Mouse (Mus musculus): ENCODE measurements around the gene Xpnpep3.
"Not testable (repeated sequence)": the region's sequence is repeated elsewhere in the genome, so short reads cannot be mapped to it uniquely, and the experiment has no call there.

The Xpnpep3 gene

DNA sequence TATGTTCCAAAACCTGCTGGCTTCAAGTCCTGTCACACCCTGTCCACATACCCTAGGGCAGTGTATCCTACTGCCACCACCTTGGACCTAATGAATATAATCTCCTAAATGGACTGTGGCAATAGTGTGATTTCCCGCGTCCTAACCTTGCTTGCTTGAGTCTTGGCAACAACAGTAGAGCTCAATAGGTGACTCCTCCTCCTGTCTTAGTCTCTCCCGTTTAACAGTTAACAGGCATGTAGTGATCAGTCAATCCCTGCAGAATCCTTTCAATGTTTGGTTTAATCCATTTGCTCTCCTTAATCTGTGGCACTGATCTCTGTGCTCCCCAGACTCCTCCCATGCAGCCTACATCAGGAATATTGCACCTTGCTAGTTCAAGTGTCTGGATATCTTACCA lies 5.1 kb downstream of the Xpnpep3 start:
- no peak for DNase-seq (ENCODE audit: low spot score)

DNA sequence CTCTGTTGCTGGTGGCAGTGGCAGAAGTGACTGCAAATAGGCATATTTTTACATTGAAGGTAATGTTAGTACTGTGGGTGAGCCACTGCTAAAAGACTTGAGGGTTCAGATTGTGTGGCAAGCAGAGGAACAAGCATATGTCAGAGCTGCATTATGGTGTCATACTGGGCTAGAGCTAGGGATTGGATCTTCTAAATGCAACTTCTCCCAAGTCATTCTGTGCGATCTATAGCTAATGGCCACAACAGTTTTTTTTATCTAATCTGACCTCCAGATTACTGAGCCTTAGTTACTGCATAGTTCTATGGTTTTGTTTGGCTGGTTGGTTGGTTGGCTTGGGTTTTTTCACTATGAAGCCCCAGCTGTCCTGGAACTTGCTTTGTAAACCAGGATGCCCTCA lies 8.3 kb downstream of the Xpnpep3 start, which contains the start of gene Dnajb7:
Gene Dnajb7, minus strand, starts transcription at position 101 of the 400 bp plus-strand sequence.
- DNase-seq (ENCODE audit: low spot score), result no peak

- peak; percentile 29 for DNase-seq (ENCODE audit: low spot score)
These were observed 16.9 kb downstream of the Xpnpep3 start for GRCm38 (mm10) chr15:81416763-81417310.

DNA sequence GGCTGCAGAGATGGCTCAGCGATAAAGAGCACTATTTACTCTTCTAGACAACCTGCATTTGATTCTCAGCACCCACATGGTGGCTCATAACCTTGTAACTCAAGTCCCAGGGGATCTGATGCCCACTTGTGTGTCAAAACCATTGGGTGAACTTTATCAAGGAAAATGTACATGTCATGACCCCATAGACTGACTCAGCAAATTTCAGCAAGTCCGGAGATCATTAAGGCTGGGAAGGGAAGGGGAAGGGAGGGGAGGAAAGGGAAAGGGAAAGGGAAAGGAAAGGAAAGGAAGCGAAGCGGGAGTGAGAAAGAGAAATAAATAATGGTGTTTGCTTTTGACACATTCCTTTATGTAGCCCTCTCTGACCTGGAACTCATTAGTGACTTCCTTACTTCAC lies 18.1 kb downstream of the Xpnpep3 start:
- no peak for DNase-seq (ENCODE audit: low spot score)

DNA sequence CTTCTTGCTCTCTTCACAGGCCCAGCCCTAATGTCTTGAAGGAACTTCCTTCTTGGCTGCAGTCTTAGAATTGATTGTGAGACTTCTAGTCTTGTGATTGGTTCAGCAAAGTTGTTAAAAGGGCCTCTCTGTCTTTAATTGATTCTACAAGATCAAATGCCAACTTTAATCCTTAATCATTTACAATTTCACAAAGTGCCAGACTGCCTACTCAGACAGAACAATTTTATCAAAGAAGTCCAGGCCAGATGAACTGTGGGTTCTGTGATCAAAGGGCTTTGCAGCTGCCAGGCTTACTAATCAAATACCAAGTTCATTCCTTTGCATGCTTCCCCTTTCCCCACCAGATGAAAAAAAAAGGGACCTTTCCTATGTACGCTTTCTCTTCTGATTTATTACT lies 21.5 kb downstream of the Xpnpep3 start:
- no peak for DNase-seq (ENCODE audit: low spot score)

DNA sequence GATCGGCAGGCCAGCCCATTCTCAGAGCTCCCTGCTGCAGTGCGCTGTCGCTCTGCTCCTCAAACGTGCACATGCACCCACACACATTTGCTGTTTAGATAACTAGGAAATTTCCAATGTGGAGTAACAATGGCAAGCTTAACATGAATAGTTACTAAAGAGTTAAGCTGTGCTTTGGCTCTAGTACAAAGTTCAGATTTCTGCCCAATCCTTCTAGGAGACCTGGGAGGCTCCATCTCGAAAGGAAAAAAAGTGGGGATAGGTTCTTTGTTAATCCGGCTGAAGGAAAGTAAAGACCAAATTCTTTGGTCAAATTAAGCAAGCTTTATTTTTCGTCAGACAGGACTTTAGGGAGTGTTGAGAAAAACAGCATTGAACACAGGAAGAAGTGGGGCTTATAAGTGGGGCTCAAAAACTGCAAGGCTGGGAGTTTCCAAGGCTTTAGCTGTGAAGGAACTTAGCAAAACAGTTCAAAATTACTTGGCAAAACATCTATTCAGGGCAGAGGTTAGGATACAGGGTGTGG lies 22.3 kb downstream of the Xpnpep3 start:
- DNase-seq (ENCODE audit: low spot score), result no peak

DNA sequence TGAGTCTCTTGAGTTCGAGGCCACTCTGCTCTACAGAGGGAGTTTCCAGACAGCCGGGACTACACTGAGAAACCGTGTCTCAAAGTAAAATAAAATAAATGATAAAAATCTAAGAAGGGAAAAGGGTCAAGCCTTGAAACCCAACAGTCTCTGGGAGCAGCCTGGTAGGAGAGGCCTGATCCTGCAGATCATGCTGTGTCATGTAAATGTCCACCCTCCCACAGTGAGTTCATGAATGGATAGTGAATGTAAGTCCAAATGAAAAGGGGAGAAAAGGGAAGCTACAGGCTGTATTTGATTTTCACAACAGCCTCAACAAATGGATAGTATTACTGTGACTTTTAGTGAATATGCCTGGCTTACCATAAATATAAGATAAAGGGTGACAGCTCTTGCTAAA lies 25.4 kb downstream of the Xpnpep3 start:
- no peak for DNase-seq (ENCODE audit: low spot score)

GRCm38 (mm10) chr15:81427947-81428346 lies 28.0 kb downstream of the Xpnpep3 start:
- DNase-seq (ENCODE audit: low spot score), result no peak

DNA sequence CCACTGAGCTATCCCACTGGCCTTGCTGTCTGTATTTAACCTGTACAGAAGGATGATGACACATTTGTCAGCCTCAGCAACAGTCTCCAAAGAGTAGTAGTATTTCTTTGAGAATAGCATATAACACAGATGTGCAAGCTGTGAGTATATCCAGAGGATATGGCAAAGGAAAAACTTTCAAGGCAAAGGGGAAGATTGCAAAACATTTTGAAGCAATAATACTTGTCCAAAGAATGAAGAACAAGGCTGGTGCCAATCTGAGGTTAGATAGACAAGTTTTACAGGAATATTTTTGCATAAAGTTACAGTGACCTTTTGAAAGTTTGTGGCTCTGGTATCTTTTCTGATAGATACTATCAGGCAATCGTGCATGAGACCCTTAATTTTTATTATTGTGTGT lies 31.3 kb downstream of the Xpnpep3 start:
- DNase-seq (ENCODE audit: low spot score), result no peak

GRCm38 (mm10) chr15:81438345-81438744 lies 38.4 kb downstream of the Xpnpep3 start:
- DNase-seq (ENCODE audit: low spot score), result no peak

GRCm38 (mm10) chr15:81439236-81439635 lies 39.3 kb downstream of the Xpnpep3 start:
- no peak for DNase-seq (ENCODE audit: low spot score)

- peak; percentile 69 for DNase-seq (ENCODE audit: low spot score)
These were observed 48.5 kb downstream of the Xpnpep3 start for GRCm38 (mm10) chr15:81448463-81448862.

DNA sequence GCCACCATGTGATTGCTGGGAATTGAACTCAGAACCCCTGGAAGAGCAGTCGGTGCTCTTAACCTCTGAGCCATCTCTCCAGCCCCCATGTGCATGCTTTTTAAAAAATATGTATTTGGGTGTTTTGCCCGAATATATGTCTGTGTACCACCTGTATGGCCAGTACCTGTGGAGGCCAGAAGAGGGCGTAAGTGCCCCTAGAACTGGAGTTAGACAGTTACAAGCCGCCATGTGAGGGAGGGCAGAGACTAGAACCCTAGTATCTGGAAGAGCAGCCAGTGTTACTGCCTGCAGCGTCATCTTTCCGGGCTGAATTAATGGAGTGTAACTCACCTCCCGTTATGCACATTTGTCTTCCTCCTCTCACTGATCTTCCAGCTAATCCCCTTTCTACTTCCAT lies 61.6 kb downstream of the Xpnpep3 start:
- DNase-seq (ENCODE audit: low spot score), result no peak

DNA sequence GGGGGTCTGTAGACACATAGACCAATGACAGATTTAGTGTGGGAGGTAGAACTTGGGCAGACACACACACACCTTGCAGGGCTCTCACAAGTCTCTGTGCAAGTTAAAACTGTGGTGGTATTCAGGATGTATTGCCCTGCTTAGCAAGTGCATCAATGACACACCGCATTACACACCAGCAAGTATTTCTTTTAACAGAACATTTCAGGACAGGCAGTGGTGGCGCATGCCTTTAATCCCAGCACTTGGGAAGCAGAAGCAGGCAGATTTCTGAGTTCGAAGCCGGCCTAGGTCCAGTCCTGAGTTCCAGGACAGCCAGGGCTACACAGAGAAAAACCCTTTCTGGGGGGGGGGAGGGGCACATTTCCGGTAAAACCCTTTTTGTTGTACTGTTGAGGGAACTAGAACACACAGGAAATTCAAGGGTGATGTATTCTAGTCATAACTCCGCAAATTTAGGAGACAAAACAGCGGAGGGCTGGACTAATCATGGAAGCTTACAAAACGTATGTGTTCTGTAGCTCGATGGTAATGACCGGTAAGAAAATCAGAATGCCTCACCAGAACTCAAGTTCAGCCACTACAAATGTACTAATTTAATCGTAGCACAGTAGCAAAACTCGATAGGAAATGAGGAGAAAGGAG lies 65.2 kb downstream of the Xpnpep3 start:
- DNase-seq (ENCODE audit: low spot score), result no peak

- peak; percentile 98 for DNase-seq (ENCODE audit: low spot score)
These were observed 66.2 kb downstream of the Xpnpep3 start, which contains the start of gene Rbx1 for GRCm38 (mm10) chr15:81465901-81466737. Rbx1 (plus strand) TSS chr15:81466296.

- DNase-seq (ENCODE audit: low spot score), result no peak
These were observed 66.8 kb downstream of the Xpnpep3 start for GRCm38 (mm10) chr15:81466738-81467113.

GRCm38 (mm10) chr15:81470735-81471134 lies 70.8 kb downstream of the Xpnpep3 start:
- no peak for DNase-seq (ENCODE audit: low spot score)

DNA sequence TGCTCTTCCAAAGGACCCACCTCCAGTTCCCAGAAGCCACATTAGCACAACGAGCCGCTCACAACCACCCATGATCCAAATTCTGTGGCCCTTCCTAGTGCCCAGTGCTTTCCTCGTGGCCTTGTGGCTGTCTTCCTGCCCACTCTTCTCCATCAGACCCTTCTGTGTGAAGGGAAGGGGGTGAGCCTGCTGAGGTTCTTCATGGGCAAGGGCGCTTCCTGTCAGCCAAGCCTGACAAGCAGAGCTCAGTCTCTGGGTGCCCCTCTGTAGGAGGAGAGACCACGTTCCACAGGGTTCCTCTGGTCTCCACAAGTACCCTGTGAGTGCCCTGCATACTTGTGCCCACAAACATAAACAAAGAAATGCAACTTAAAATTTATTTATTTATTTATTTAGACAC lies 72.3 kb downstream of the Xpnpep3 start:
- DNase-seq (ENCODE audit: low spot score), result no peak

DNA sequence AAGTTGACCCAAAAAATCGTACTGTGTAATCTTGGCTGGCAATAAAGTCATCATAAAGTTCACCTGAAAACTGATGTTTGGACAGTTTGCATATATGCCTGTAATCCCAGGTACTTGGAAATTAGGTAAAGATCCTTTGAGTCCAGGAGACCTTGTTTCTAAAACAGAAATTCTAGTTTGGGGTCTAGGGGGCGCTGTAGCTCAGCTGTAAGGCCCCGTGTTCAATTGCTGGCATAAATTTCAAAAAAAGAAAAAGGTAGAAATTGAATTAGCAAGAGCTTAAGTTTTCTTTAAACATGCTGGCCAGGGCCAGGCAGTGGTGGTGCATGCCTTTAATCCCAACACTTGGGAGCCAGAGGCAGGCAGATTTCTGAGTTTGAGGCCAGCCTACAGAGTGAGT lies 75.7 kb downstream of the Xpnpep3 start:
- DNase-seq (ENCODE audit: low spot score), result no peak

- DNase-seq (ENCODE audit: low spot score), result no peak
These were observed 76.7 kb downstream of the Xpnpep3 start for GRCm38 (mm10) chr15:81476597-81476996.

GRCm38 (mm10) chr15:81479446-81480213 lies 79.7 kb downstream of the Xpnpep3 start:
- no peak for DNase-seq (ENCODE audit: low spot score)

- not testable (repeated sequence) for DNase-seq (ENCODE audit: low spot score)
These were observed 80.3 kb downstream of the Xpnpep3 start for GRCm38 (mm10) chr15:81480284-81480683.
